Mouse (Mus musculus) liver, embryonic 12.5 days (tissue): ENCODE measurements around the gene Rgs10. TPM values are rescaled to one million over a fixed set of nuclear protein-coding genes. Genes with fewer than 3 reads are reported as not detected.

ENCODE experiments used
- ATAC-seq: fragments of 200-750 bp; cut with Nextera tagmentation; 2 replicates; pipeline ENCODE4 v1.8.0; 2017; ENCODE audit warnings: moderate number of reproducible peaks, mild to moderate bottlenecking, moderate library complexity
- H3K27ac ChIP-seq: fragments of 300-500 bp; sonication (generic); 2 replicates; pipeline ENCODE4 v1.5.1; 2016; ENCODE audit warnings: mild to moderate bottlenecking
- H3K27me3 ChIP-seq: fragments of 300-500 bp; sonication (generic); replicated peaks from 2 replicates; pipeline ENCODE4 v1.6.1; 2016; ENCODE audit warnings: mild to moderate bottlenecking, moderate library complexity
- H3K36me3 ChIP-seq: fragments of 300-500 bp; sonication (generic); 2 replicates; pipeline ENCODE4 v1.6.1; 2016; ENCODE audit warnings: mild to moderate bottlenecking, moderate library complexity
- H3K4me1 ChIP-seq: fragments of 300-500 bp; sonication (generic); 2 replicates; pipeline ENCODE4 v1.6.1; 2016
- H3K4me2 ChIP-seq: fragments of 300-500 bp; sonication (generic); 2 replicates; pipeline ENCODE4 v1.6.1; 2016; ENCODE audit warnings: mild to moderate bottlenecking, moderate library complexity
- H3K4me3 ChIP-seq: fragments of 300-500 bp; sonication (generic); 2 replicates; pipeline ENCODE4 v1.5.1; 2016; ENCODE audit warnings: mild to moderate bottlenecking, moderate library complexity
- H3K9ac ChIP-seq: fragments of 300-500 bp; sonication (generic); 2 replicates; pipeline ENCODE4 v1.6.1; 2016; ENCODE audit warnings: mild to moderate bottlenecking, moderate library complexity
- H3K9me3 ChIP-seq: fragments of 300-500 bp; sonication (generic); replicated peaks from 2 replicates; pipeline ENCODE4 v1.6.1; 2016; ENCODE audit warnings: mild to moderate bottlenecking, moderate library complexity
- WGBS: fragments of 180-500 bp; shearing (Covaris S2); methylation state at CpG from one replicate; pipeline ENCODE4 v1.1.7; 2016; ENCODE audit not compliant: insufficient replicate concordance; 5-methylcytosine and 5-hydroxymethylcytosine counted together
- polyA plus RNA-seq: library from polyadenylated mRNA; unstranded; fragments of >200 nt; fragmentation: Nextera tagmentation; extraction: Ambion mirVana; gene quantifications from 2 replicates; pipeline ENCODE4 v1.2.1, GENCODE M21; 2016

Rgs10 gene
- polyA plus RNA-seq, 1 experiment from 2014 or later = 57.7 TPM

DNA sequence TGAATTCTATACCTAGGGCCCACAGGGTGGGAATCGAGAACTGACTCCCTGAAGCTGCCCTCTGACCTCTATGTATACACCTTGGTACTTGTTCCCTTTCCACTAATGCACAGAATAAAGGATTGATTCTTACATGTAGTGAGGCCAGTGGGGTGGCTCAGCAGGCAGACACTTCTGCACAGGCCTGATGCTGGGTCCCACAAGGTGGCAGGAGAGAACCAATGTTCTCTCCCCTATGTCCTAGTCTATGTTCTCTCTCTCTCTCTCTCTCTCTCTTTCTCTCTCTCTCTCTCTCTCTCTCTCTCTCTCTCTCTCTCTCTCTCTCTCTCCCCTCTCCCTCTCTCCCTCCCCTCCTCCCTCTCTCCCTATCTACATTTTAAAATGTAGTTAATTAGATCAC, 14.7 kb upstream of the Rgs10 start:
- no peak overlapping the region for H3K27ac ChIP-seq
- H3K27me3 ChIP-seq = no peaks in the 10 kb centered on the region
- H3K9ac ChIP-seq = no peak overlapping the region
- no peaks in the 10 kb centered on the region for H3K9me3 ChIP-seq
- H3K4me1 ChIP-seq = no peaks in the 10 kb centered on the region
- 43% methylated on average over 1 of the region's 1 CpGs for WGBS
- no peak overlapping the region for H3K4me2 ChIP-seq
- H3K4me3 ChIP-seq = no peak overlapping the region
- peaks cover 6% of the 10 kb centered on the region; the same call in 1 of the 2 replicates for H3K36me3 ChIP-seq
- ATAC-seq = no peak

DNA sequence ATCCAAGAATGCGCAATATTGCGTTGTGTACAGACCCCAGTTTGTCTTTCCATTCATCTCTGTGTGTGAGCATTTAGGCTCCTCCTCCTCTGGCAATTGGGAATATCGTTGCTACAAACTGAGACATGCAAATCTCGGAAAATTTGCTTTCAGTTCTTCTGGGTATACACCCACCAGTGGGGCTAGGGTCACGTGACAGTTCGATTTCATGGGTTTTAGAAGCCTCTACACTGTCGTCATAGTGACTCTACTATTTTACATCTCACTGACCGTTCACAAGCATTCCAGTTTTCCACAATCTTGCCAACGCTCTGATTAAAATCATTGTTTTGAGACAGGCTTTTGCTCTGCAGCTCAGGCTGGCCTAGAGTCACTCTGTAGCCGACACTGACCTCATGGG, 14.0 kb upstream of the Rgs10 start:
- Histone ChIP-seq H3K4me2 (no peak overlapping the region), H3K4me1 (no peaks in the 10 kb centered on the region), H3K27ac (no peak overlapping the region), H3K27me3 (no peaks in the 10 kb centered on the region), H3K9ac (no peak overlapping the region), H3K36me3 (peaks cover 6% of the 10 kb centered on the region; the same call in 1 of the 2 replicates), H3K4me3 (no peak overlapping the region), H3K9me3 (no peaks in the 10 kb centered on the region)
- 69% methylated on average over 10 of the region's 10 CpGs for WGBS
- no peak for ATAC-seq

DNA sequence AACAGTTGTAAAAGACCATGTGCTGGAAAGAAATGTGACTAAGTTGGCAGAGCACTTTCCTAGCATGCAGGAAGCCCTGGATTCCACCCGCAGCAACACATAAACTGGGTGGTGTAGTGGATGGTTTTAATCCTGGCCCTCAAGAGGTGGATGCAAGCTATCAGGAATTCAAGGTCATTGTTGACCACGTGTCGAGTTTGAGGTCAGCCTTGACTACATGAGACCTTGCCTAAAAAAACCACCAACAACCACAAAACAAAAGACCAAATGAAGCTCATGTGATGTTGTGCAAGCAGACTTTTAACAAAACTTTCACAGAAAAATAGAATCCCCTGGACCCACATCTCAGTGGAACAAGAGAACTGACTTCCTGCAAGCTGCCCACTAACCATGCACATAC, 3.9 kb upstream of the Rgs10 start:
- 44% methylated on average over 3 of the region's 3 CpGs for WGBS
- H3K4me2 ChIP-seq = no peak overlapping the region
- peaks cover 14% of the 10 kb centered on the region for H3K4me1 ChIP-seq
- no peak for ATAC-seq
- H3K4me3 ChIP-seq = no peak overlapping the region
- H3K9ac ChIP-seq = no peak overlapping the region
- H3K27ac ChIP-seq = no peak overlapping the region
- no peaks in the 10 kb centered on the region for H3K9me3 ChIP-seq
- peaks cover 54% of the 10 kb centered on the region for H3K27me3 ChIP-seq
- no peaks in the 10 kb centered on the region for H3K36me3 ChIP-seq

DNA sequence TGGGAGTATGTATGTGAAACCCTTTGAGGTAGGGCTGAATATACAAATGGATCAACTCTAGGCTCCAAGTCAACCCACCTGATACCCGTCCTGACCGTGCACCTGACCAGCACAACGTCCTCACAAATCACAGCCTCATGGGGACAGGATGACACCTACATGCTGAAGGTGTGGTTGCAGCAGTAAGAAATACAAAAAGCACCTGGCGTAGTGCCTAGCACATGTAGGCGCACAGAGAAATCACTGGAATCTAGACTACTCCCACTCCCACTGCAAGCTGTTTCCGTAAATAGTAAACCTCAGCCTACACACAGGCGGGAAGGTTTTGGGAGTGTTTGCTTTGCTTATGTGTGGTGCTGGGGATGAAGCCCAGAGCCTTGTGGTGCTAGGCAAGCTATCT, 3.1 kb upstream of the Rgs10 start:
- 74% methylated on average over 7 of the region's 7 CpGs for WGBS
- Histone ChIP-seq H3K27me3 (peaks cover 54% of the 10 kb centered on the region), H3K27ac (no peak overlapping the region), H3K4me3 (no peak overlapping the region), H3K36me3 (no peaks in the 10 kb centered on the region), H3K4me1 (peaks cover 22% of the 10 kb centered on the region), H3K9me3 (no peaks in the 10 kb centered on the region), H3K9ac (no peak overlapping the region), H3K4me2 (no peak overlapping the region)
- ATAC-seq = no peak

DNA sequence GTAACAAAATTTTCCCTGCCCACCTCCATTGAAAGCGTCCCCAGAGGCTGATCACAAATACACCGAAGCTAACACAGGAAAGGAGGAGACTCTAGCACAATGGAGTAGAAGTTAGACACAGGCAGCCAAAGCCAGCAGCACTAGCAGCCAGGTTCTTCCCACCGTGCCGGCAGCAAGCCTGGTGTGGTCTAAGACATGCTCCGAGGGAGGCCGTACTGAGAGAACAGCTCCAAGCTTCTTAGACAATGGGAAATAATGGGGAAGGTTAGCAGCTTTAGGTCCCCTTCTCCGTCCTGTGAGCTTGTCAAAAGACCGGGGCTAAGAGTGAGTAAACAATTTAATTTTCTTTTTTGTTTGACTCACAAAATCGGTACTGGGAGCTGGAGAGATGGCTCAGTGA, 1.1 kb upstream of the Rgs10 start:
- Histone ChIP-seq H3K9me3 (no peaks in the 10 kb centered on the region), H3K9ac (no peak overlapping the region), H3K4me2 (no peak overlapping the region), H3K36me3 (no peaks in the 10 kb centered on the region), H3K27me3 (peaks cover 46% of the 10 kb centered on the region), H3K4me1 (peaks cover 42% of the 10 kb centered on the region), H3K4me3 (no peak overlapping the region), H3K27ac (no peak overlapping the region)
- WGBS = 40% methylated on average over 9 of the region's 9 CpGs
- no peak for ATAC-seq

DNA sequence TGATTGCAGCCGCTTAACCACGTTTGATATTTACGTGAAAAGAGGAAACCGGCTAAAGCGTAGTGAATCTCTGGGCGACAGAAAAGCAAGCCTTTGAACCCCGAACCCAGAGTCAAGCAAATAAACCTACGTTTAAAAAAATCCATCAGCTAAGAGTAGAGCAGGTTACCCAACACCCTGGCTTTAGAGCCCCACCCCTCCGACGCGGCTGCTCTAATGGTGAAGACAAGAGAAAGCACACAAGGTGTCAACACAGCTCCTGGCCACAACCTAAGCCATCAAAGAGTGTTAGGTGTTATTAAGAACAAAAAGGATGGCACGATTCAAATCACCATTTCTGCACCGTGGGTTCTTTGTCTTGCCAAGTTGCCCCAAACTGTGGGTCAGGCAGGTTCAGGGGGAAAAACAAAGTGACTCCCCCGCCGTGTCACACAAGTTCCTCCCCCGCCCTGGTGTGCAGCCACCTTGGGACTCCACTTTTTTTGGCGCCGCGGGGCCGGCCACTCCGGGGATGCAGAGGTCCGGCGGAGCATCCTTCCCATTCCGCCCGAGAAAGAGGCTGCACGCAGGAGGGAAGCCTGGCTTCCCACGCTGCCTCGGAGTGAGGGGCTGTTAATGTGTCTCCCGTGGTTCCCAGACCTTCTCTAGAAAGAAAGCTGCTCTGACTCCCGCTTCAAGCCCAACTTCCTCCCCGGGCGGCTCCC, 1.2 kb downstream of the Rgs10 start:
- H3K9me3 ChIP-seq = no peaks in the 10 kb centered on the region
- H3K4me3 ChIP-seq = peak overlapping the region; percentile 72
- H3K36me3 ChIP-seq = no peaks in the 10 kb centered on the region
- H3K4me1 ChIP-seq = peaks cover 65% of the 10 kb centered on the region
- H3K9ac ChIP-seq = peak overlapping the region; percentile 80
- peak; percentile 12; the same call in 1 of the 2 replicates for ATAC-seq
- H3K27ac ChIP-seq = peak overlapping the region; percentile 62
- under 1% methylated on average over 32 of the region's 32 CpGs for WGBS
- H3K4me2 ChIP-seq = peak overlapping the region; percentile 99
- peaks cover 35% of the 10 kb centered on the region for H3K27me3 ChIP-seq

DNA sequence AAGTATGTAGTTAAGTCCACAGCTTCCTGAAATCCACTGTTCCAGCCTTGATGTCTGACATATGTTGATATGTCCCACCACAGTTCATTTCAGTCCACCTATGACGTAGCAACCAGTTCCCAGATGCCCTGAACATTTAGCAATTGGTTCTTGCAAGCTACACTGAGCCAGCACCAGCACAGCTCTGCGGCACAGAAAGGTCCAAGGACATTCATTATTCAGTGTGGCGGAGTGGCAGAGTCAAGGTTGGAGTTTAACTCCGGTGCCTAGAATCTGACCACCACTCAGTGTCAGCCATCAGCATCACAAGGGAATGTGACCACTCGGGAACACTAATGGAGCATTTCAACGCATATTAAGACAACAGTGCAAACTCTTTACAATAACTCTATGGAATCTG, 1.9 kb downstream of the Rgs10 start:
- no peak for ATAC-seq
- no peaks in the 10 kb centered on the region for H3K9me3 ChIP-seq
- 53% methylated on average over 6 of the region's 6 CpGs for WGBS
- H3K4me1 ChIP-seq = peaks cover 72% of the 10 kb centered on the region
- peak overlapping the region; percentile 72 for H3K4me3 ChIP-seq
- H3K9ac ChIP-seq = peak overlapping the region; percentile 80
- H3K4me2 ChIP-seq = peak overlapping the region; percentile 99
- H3K27me3 ChIP-seq = peaks cover 30% of the 10 kb centered on the region
- H3K27ac ChIP-seq = no peak overlapping the region
- no peaks in the 10 kb centered on the region for H3K36me3 ChIP-seq

DNA sequence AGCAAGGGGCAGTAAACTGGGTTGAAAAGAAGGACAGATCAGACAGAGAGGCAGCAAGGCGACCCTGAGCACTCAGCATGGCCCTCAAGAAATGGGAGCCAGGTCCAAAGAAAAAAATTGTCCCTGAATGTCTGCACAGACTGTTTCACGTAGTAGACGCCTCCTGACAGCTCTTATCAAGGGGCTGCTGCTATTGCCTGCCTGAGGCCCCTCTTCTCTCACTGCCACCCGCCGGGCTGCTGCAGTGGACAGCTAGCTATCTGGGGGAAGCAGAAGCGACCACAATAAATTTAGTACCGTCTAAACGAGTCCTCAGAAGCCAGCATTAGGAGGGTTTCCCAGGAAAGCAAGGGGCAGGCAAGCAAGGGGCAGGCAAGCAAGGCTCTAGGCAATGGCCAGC, 4.1 kb downstream of the Rgs10 start:
- H3K27ac ChIP-seq = peak overlapping the region; percentile 92
- peaks cover 13% of the 10 kb centered on the region; the same call in 1 of the 2 replicates for H3K36me3 ChIP-seq
- H3K27me3 ChIP-seq = peaks cover 14% of the 10 kb centered on the region
- peak; percentile 83 for ATAC-seq
- peak overlapping the region; percentile 72 for H3K9ac ChIP-seq
- peaks cover 85% of the 10 kb centered on the region for H3K4me1 ChIP-seq
- H3K9me3 ChIP-seq = no peaks in the 10 kb centered on the region
- 7% methylated on average over 8 of the region's 8 CpGs for WGBS
- peak overlapping the region; percentile 99 for H3K4me2 ChIP-seq
- H3K4me3 ChIP-seq = peak overlapping the region; percentile 72

DNA sequence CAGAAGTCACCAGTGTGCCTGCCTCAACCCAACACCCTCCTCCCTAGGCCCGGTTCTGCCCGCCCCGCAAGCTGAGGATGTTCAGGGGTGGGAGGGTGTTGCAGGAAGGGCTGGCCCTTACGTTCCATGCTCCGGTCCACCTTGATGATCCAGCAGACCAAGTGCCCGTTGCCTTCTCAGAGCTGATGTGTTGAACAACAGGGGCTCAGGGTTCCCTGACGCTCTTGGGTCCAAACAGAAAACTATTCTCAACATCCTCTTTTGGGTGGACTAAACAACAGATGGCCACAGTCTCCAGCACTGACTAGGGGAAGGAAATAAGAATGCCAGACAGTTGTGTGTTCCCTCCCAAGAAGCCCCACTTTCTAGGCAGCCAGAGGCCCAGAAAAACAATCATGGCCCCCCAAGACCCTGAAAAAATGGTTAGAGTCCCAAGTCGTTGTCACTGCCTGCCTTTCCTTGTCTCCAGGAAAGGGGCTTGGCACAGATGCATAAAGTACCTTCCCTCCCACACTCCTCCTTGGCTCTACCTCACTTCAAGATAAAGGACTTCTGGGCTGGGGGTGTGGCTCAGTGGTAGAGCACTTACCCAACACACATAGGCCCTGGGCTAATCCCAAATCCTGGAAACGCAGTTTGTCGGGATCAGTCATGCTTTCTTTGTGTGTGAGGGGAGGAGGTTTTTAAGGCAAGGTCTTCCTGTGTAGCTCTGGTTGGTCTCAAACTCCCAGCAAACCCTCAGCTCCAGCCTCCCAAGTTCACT, 6.3 kb downstream of the Rgs10 start:
- Histone ChIP-seq H3K9ac (peak overlapping the region; percentile 23; the same call in 1 of the 2 replicates), H3K4me3 (no peak overlapping the region), H3K27me3 (no peaks in the 10 kb centered on the region; the same call in 1 of the 2 replicates), H3K27ac (peak overlapping the region; percentile 53), H3K4me2 (peak overlapping the region; percentile 24), H3K9me3 (no peaks in the 10 kb centered on the region), H3K4me1 (peaks cover 74% of the 10 kb centered on the region), H3K36me3 (peaks cover 26% of the 10 kb centered on the region)
- ATAC-seq = peak; percentile 46; the same call in 1 of the 2 replicates
- WGBS = 41% methylated on average over 10 of the region's 10 CpGs

DNA sequence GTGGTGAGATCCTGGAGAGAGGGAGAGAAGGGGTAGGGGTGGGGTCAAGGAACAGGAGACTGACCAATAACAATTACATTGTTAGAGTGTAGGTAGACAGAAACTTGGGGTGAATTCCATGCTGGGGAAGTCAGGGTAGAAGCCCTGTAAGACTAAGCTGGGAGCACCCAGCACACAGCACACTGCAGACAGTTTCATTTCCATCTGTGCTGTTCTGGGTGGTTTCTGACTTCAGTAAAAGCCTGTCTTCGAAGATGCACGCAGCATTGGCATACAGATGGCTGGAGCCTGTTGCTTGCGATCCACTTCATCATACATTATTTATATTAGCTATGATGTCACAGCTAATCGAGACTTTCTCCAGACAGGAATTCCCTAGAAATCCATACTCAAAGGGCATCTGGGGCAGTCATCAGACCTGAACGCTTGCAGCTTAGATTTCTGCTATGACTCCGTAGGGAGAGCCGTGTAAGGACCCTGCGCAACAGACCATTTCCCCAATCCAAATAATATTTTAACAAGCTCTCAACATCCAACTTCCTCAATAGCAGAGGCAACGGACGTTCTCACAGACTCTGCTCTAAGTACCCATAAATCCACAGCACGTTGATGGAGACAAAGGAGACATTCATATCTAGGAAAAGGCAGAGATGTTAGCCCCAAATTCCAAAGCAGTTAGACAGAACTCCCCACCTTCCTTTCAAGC, 7.7 kb downstream of the Rgs10 start:
- WGBS = 79% methylated on average over 11 of the region's 11 CpGs
- peaks cover 26% of the 10 kb centered on the region for H3K36me3 ChIP-seq
- peaks cover 67% of the 10 kb centered on the region for H3K4me1 ChIP-seq
- no peak overlapping the region for H3K9ac ChIP-seq
- H3K4me2 ChIP-seq = no peak overlapping the region
- H3K4me3 ChIP-seq = no peak overlapping the region
- H3K9me3 ChIP-seq = no peaks in the 10 kb centered on the region
- no peaks in the 10 kb centered on the region for H3K27me3 ChIP-seq
- ATAC-seq = no peak
- 0 out of 2 replicates have a peak overlapping the region, but pooled peaks have one; percentile 31 for H3K27ac ChIP-seq

DNA sequence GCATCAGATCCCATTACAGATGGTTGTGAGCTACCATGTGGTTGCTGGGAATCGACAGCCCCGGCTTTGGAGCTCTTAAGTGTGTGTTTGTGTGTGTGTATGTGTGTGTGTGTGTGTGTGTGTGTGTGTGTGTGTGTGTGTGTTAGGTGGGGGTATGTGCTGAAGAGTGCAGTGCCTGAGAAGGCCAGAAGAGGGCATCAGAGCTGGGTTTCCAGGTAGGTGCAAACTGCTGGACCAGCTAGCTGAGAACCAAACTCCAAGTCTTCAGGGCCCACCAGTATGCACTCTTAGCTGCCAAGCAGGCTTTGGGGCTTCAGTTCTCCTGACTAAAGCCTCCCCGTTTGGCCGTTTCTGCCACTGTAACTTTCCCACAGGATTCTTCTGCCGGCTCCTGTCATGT, 10.3 kb downstream of the Rgs10 start:
- no peak overlapping the region for H3K4me3 ChIP-seq
- H3K9ac ChIP-seq = no peak overlapping the region
- no peak overlapping the region for H3K4me2 ChIP-seq
- 86% methylated on average over 5 of the region's 5 CpGs for WGBS
- H3K4me1 ChIP-seq = peaks cover 66% of the 10 kb centered on the region
- H3K36me3 ChIP-seq = peaks cover 26% of the 10 kb centered on the region
- H3K9me3 ChIP-seq = no peaks in the 10 kb centered on the region
- no peak overlapping the region for H3K27ac ChIP-seq
- H3K27me3 ChIP-seq = no peaks in the 10 kb centered on the region
- ATAC-seq = no peak

DNA sequence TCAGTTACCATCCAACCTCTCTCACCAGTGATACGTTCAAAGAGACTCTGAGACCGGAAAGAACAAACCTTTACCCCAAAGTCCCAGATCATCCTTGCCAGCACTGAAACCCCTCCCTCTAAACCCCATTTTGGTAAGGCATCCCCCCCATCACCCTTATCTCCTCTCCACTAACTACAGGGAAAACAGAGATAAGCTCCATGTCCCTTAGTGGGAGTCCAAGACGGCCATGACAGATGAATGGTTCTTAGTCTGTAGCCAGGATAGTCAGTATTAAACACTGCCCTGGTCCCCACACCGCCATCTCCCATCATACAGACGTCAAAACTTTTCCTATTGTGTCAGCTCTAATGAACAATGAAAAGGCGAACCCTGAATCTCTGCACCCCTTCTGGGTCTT, 14.6 kb downstream of the Rgs10 start:
- Histone ChIP-seq H3K4me1 (peaks cover 72% of the 10 kb centered on the region), H3K36me3 (peaks cover 42% of the 10 kb centered on the region), H3K9me3 (peaks cover 12% of the 10 kb centered on the region; the same call in 1 of the 2 replicates), H3K4me3 (no peak overlapping the region), H3K4me2 (peak overlapping the region; percentile 33), H3K27me3 (no peaks in the 10 kb centered on the region), H3K9ac (peak overlapping the region; percentile 22; the same call in 1 of the 2 replicates), H3K27ac (peak overlapping the region; percentile 78)
- no peak for ATAC-seq
- 56% methylated on average over 6 of the region's 6 CpGs for WGBS
